Mouse (Mus musculus): ENCODE measurements around the gene Wdr83. TPM values are rescaled to one million over a fixed set of nuclear protein-coding genes. Genes with fewer than 3 reads are reported as not detected.

The Wdr83 gene
- polyA plus RNA-seq, 1 experiment from 2014 or later, result 22.3 TPM

GRCm38 (mm10) chr8:85025098-85025932 is 55.8 kb downstream of the Wdr83 start, which contains the start of gene Asna1:
Gene Asna1 (minus strand): TSS chr8:85025281.
- Histone ChIP-seq H3K4me3 (ENCODE audit: low read depth, low read length) (peak within 1 kb of the TSS; percentile 79), H3K9me3 (ENCODE audit: control insufficient read depth, low read length) (no peaks in the 10 kb centered on the region), H3K27ac (replicated peaks) (peak within 1 kb of the TSS; percentile 95), H3K4me1 (replicated peaks; ENCODE audit: control insufficient read depth, insufficient read depth) (peaks cover 3% of the 10 kb centered on the region; the same call in 1 of the 2 replicates), H3K36me3 (ENCODE audit: control insufficient read depth, insufficient read depth, low read length) (peaks cover 12% of the 10 kb centered on the region), H3K9ac (ENCODE audit: low read length) (peak within 1 kb of the TSS; percentile 81), H3K27me3 (ENCODE audit: control insufficient read depth, insufficient read depth, low read length) (no peaks in the 10 kb centered on the region), H3K4me2 (replicated peaks; ENCODE audit: low read depth) (peak within 1 kb of the TSS; percentile 91)
- DNase-seq (ENCODE audit: low spot score), result peak; percentile 85
- peak; percentile 92 for ATAC-seq (ENCODE audit: low FRiP score, low TSS enrichment)
- TF ChIP-seq EP300 (optimal IDR thresholded peaks at IDR 0.05) (no peak), CTCF (IDR thresholded peaks at IDR 0.05; ENCODE audit: low read depth) (no peak)
- 3% methylated on average over 30 of the region's 30 CpGs for WGBS

Small RNA genes lying within 50 kb of the gene (microRNA-seq; reads per million reads assigned to microRNA genes)
- gene Gm23388 (not detected), gene Mir7070 (not detected)

Other genes starting within 250 kb of the Wdr83 start
- 38.5 and 39.3 TPM in 2 replicates for gene Gadd45gip1, start 249.8 kb downstream of the Wdr83 start, polyA plus RNA-seq (2015; fragmentation: Nextera tagmentation; extraction: Ambion mirVana)
- gene Rad23a, start 240.6 kb downstream of the Wdr83 start, polyA plus RNA-seq (2015; fragmentation: Nextera tagmentation; extraction: Ambion mirVana), result 69.8 and 70.6 TPM in 2 replicates
- gene Calr, start 234.4 kb downstream of the Wdr83 start, polyA plus RNA-seq (2015; fragmentation: Nextera tagmentation; extraction: Ambion mirVana), result 522 and 537 TPM in 2 replicates
- 43.3 and 44.3 TPM in 2 replicates for gene Farsa, start 224.3 kb downstream of the Wdr83 start, polyA plus RNA-seq (2015; fragmentation: Nextera tagmentation; extraction: Ambion mirVana)
- 25.0 and 27.3 TPM in 2 replicates for gene Syce2, start 209.2 kb downstream of the Wdr83 start, polyA plus RNA-seq (2015; fragmentation: Nextera tagmentation; extraction: Ambion mirVana)
- gene Gcdh, start 187.4 kb downstream of the Wdr83 start, polyA plus RNA-seq (2015; fragmentation: Nextera tagmentation; extraction: Ambion mirVana), result 18.5 and 21.1 TPM in 2 replicates
- gene Klf1, start 179.4 kb downstream of the Wdr83 start, polyA plus RNA-seq (2015; fragmentation: Nextera tagmentation; extraction: Ambion mirVana), result 0.51 and 0.82 TPM in 2 replicates
- 15.9 and 17.4 TPM in 2 replicates for gene Dnase2a, start 172.7 kb downstream of the Wdr83 start, polyA plus RNA-seq (2015; fragmentation: Nextera tagmentation; extraction: Ambion mirVana)
- gene Mast1, start 143.9 kb downstream of the Wdr83 start, polyA plus RNA-seq (2015; fragmentation: Nextera tagmentation; extraction: Ambion mirVana), result 0.87 and 1.1 TPM in 2 replicates
- 0.05 and 0.13 TPM in 2 replicates for gene Rtbdn, start 134.3 kb downstream of the Wdr83 start, polyA plus RNA-seq (2015; fragmentation: Nextera tagmentation; extraction: Ambion mirVana)
- gene Gm49661, start 111.9 kb downstream of the Wdr83 start, polyA plus RNA-seq (2015; fragmentation: Nextera tagmentation; extraction: Ambion mirVana), result not detected in 2 replicates
- 370 and 376 TPM in 2 replicates for gene Prdx2, start 111.7 kb downstream of the Wdr83 start, polyA plus RNA-seq (2015; fragmentation: Nextera tagmentation; extraction: Ambion mirVana)
- 79.4 and 80.1 TPM in 2 replicates for gene Rnaseh2a, start 111.5 kb downstream of the Wdr83 start, polyA plus RNA-seq (2015; fragmentation: Nextera tagmentation; extraction: Ambion mirVana)
- gene Junb, start 102.6 kb downstream of the Wdr83 start, polyA plus RNA-seq (2015; fragmentation: Nextera tagmentation; extraction: Ambion mirVana), result 88.5 and 95.9 TPM in 2 replicates
- 28.8 and 30.9 TPM in 2 replicates for gene Hook2, start 90.7 kb downstream of the Wdr83 start, polyA plus RNA-seq (2015; fragmentation: Nextera tagmentation; extraction: Ambion mirVana)
- gene Best2, start 66.8 kb downstream of the Wdr83 start, polyA plus RNA-seq (2015; fragmentation: Nextera tagmentation; extraction: Ambion mirVana), result 0.06 and 0.16 TPM in 2 replicates
- gene Asna1, start 56.0 kb downstream of the Wdr83 start, polyA plus RNA-seq (2015; fragmentation: Nextera tagmentation; extraction: Ambion mirVana), result 68.0 and 71.8 TPM in 2 replicates
- gene Trir, start 54.5 kb downstream of the Wdr83 start, polyA plus RNA-seq (2015; fragmentation: Nextera tagmentation; extraction: Ambion mirVana), result 94.4 and 95.1 TPM in 2 replicates
- gene Tnpo2, start 44.4 kb downstream of the Wdr83 start, polyA plus RNA-seq (2015; fragmentation: Nextera tagmentation; extraction: Ambion mirVana), result 12.5 and 15.4 TPM in 2 replicates
- 25.7 and 28.4 TPM in 2 replicates for gene Fbxw9, start 21.3 kb downstream of the Wdr83 start, polyA plus RNA-seq (2015; fragmentation: Nextera tagmentation; extraction: Ambion mirVana)
- gene Gm5741, start 13.3 kb downstream of the Wdr83 start, polyA plus RNA-seq (2015; fragmentation: Nextera tagmentation; extraction: Ambion mirVana), result not detected in 2 replicates
- gene Dhps, start 9.5 kb downstream of the Wdr83 start, polyA plus RNA-seq (2015; fragmentation: Nextera tagmentation; extraction: Ambion mirVana), result 40.2 and 42.2 TPM in 2 replicates
- 114 and 117 TPM in 2 replicates for gene Wdr83os, start 566 bp downstream of the Wdr83 start, polyA plus RNA-seq (2015; fragmentation: Nextera tagmentation; extraction: Ambion mirVana)
- 29.1 and 32.6 TPM in 2 replicates for gene Man2b1, start 2.0 kb upstream of the Wdr83 start, polyA plus RNA-seq (2015; fragmentation: Nextera tagmentation; extraction: Ambion mirVana)
- gene Zfp791, start 41.8 kb upstream of the Wdr83 start, polyA plus RNA-seq (2015; fragmentation: Nextera tagmentation; extraction: Ambion mirVana), result 1.2 and 1.5 TPM in 2 replicates
- 0.05 TPM in 1 of 2 replicates, not detected in the other for gene Cks1brt, start 70.6 kb upstream of the Wdr83 start, polyA plus RNA-seq (2015; fragmentation: Nextera tagmentation; extraction: Ambion mirVana)
- not detected in 2 replicates for gene Olfr371, start 144.7 kb upstream of the Wdr83 start, polyA plus RNA-seq (2015; fragmentation: Nextera tagmentation; extraction: Ambion mirVana)
- 36.1 and 39.5 TPM in 2 replicates for gene Orc6, start 218.3 kb upstream of the Wdr83 start, polyA plus RNA-seq (2015; fragmentation: Nextera tagmentation; extraction: Ambion mirVana)
- gene Vps35, start 218.5 kb upstream of the Wdr83 start, polyA plus RNA-seq (2015; fragmentation: Nextera tagmentation; extraction: Ambion mirVana), result 75.9 and 78.0 TPM in 2 replicates